Comparison of ENCODE assay signal across 14 mouse cellular contexts in genomic region chr8:8829230-8829629, GRCm38 (mm10).
DNase-seq lines count a peak whose midpoint lies in the region; ATAC-seq lines count a peak whose summit lies in the region.
"Had no signal": no experiment of that assay in that cellular context is flagged by ENCODE, and none has a peak within 500 bp of the region (broad histone marks: within the 10 kb centered on the region; RNA-seq: fewer than 3 reads in every experiment).

No protein-coding gene starts in this region.

- no peak; the same call in 1 of the 2 replicates for ATAC-seq in kidney, embryonic 15.5 days (replicated peaks; ENCODE audit: low FRiP score)
- ATAC-seq in neural tube, embryonic 13.5 days (ENCODE audit: low read depth), result peak; percentile 40; the same call in 1 of the 2 replicates
- peak; percentile 40; the same call in 1 of the 2 replicates for ATAC-seq in limb, embryonic 15.5 days (ENCODE audit: insufficient number of reproducible peaks, low FRiP score, low TSS enrichment, low read depth)
- ATAC-seq: CD4-positive, CD25-positive, alpha-beta regulatory T cell, adult 4 months; midbrain, embryonic 15.5 days had no signal

- no peak for DNase-seq in kidney, postnatal 25 days
- DNase-seq in neural tube, embryonic 10.5 days (ENCODE audit: extremely low spot score, low spot score), result no peak
- DNase-seq in urinary bladder, postnatal 10 days (ENCODE audit: low spot score), result no peak
- no peak for DNase-seq in thymus, postnatal 36 days
- DNase-seq: cerebellum, adult 11 months; heart, adult 18-20 months; heart, postnatal 10 days had no signal

- H3K27me3 ChIP-seq in kidney, embryonic 15.5 days, result no peaks in the 10 kb centered on the region
- no peaks in the 10 kb centered on the region; the same call in 1 of the 2 replicates for H3K27me3 ChIP-seq in neural tube, embryonic 13.5 days
- H3K27me3 ChIP-seq in limb, embryonic 15.5 days, result no peaks in the 10 kb centered on the region
- H3K27me3 ChIP-seq: midbrain, embryonic 15.5 days; neural tube, embryonic 12.5 days had no signal

- no peaks in the 10 kb centered on the region for H3K9me3 ChIP-seq in kidney, embryonic 15.5 days (replicated peaks)
- no peaks in the 10 kb centered on the region for H3K9me3 ChIP-seq in neural tube, embryonic 13.5 days
- H3K9me3 ChIP-seq in limb, embryonic 15.5 days, result no peaks in the 10 kb centered on the region
- H3K9me3 ChIP-seq: midbrain, embryonic 15.5 days; neural tube, embryonic 12.5 days had no signal

- no peaks in the 10 kb centered on the region for H3K36me3 ChIP-seq in kidney, embryonic 15.5 days
- no peaks in the 10 kb centered on the region for H3K36me3 ChIP-seq in neural tube, embryonic 13.5 days
- no peaks in the 10 kb centered on the region for H3K36me3 ChIP-seq in limb, embryonic 15.5 days
- H3K36me3 ChIP-seq: midbrain, embryonic 15.5 days; neural tube, embryonic 12.5 days had no signal

- H3K9ac ChIP-seq in kidney, embryonic 15.5 days, result no peak overlapping the region
- H3K9ac ChIP-seq in neural tube, embryonic 13.5 days, result no peak overlapping the region
- no peak overlapping the region for H3K9ac ChIP-seq in limb, embryonic 15.5 days
- H3K9ac ChIP-seq: hindbrain, embryonic 14.5 days; midbrain, embryonic 15.5 days; neural tube, embryonic 12.5 days had no signal

- peak overlapping the region; percentile 20 for H3K4me2 ChIP-seq in kidney, embryonic 15.5 days
- H3K4me2 ChIP-seq in neural tube, embryonic 13.5 days, result no peak overlapping the region
- H3K4me2 ChIP-seq in limb, embryonic 15.5 days, result no peak overlapping the region
- H3K4me2 ChIP-seq: hindbrain, embryonic 14.5 days; midbrain, embryonic 15.5 days; neural tube, embryonic 12.5 days had no signal

- no peak overlapping the region for H3K4me3 ChIP-seq in kidney, embryonic 15.5 days (replicated peaks)
- no peak overlapping the region for H3K4me3 ChIP-seq in neural tube, embryonic 13.5 days
- no peak overlapping the region for H3K4me3 ChIP-seq in limb, embryonic 15.5 days
- H3K4me3 ChIP-seq: midbrain, embryonic 15.5 days; neural tube, embryonic 12.5 days had no signal

- peaks cover 12% of the 10 kb centered on the region for H3K4me1 ChIP-seq in kidney, embryonic 15.5 days
- no peaks in the 10 kb centered on the region; the same call in 1 of the 2 replicates for H3K4me1 ChIP-seq in neural tube, embryonic 13.5 days (replicated peaks)
- peaks cover 15% of the 10 kb centered on the region for H3K4me1 ChIP-seq in limb, embryonic 15.5 days
- H3K4me1 ChIP-seq: midbrain, embryonic 15.5 days; neural tube, embryonic 12.5 days had no signal

- 19% methylated on average over 14 of the region's 14 CpGs for WGBS in kidney, embryonic 15.5 days
- 46% methylated on average over 14 of the region's 14 CpGs for WGBS in neural tube, embryonic 13.5 days
- WGBS in limb, embryonic 15.5 days, result 30% methylated on average over 14 of the region's 14 CpGs

- H3K27ac ChIP-seq in kidney, embryonic 15.5 days, result peak overlapping the region; percentile 38
- H3K27ac ChIP-seq in neural tube, embryonic 13.5 days (replicated peaks), result no peak overlapping the region
- H3K27ac ChIP-seq in limb, embryonic 15.5 days, result peak overlapping the region; percentile 35; the same call in 1 of the 2 replicates
- H3K27ac ChIP-seq: hindbrain, embryonic 14.5 days; midbrain, embryonic 15.5 days; neural tube, embryonic 12.5 days had no signal
